Mouse (Mus musculus) brain, embryonic 14.5 days (tissue): ENCODE measurements around the gene Tars2.

Experiments used
- CTCF ChIP-seq: fragments of 200-500 bp; IDR thresholded peaks from 2 replicates; pipeline ENCODE4 v1.5.1; 2012; ENCODE audit warnings: inconsistent platforms, mild to moderate bottlenecking, moderate library complexity, borderline replicate concordance; ENCODE audit not compliant: insufficient read depth, insufficient read length; ENCODE audit errors: extremely low read depth
- POLR2A ChIP-seq: fragments of 200-500 bp; IDR thresholded peaks from 2 replicates; pipeline ENCODE4 v1.6.1; 2012; ENCODE audit warnings: mild to moderate bottlenecking, inconsistent platforms, borderline replicate concordance; ENCODE audit not compliant: poor library complexity, insufficient read depth, insufficient read length, severe bottlenecking; ENCODE audit errors: extremely low read depth

- TF ChIP-seq POLR2A (no peak), CTCF (no peak)
Observed at GRCm38 (mm10) chr3:95695796-95696195, 64.2 kb downstream of the Tars2 start.
